Mouse (Mus musculus): ENCODE results near the gene Plac1. TPM values are rescaled to one million over a fixed set of nuclear protein-coding genes. Genes with fewer than 3 reads are reported as not detected.

The Plac1 gene
- total and polyA plus RNA-seq, 3 experiments, result not detected

- dilution Hi-C loops (cut with MboI; ENCODE audit: extremely low pct_ligation_motif_present, extremely low pct_unique_long_range_greater_than_20kb, low sequenced_read_pairs), result no loop called here
- no peaks in the 10 kb centered on the region for H3K79me2 ChIP-seq (replicated peaks; ENCODE audit: control insufficient read depth, extremely low read depth, insufficient read depth, poor library complexity, severe bottlenecking)
- no peak overlapping the region for H3K4me2 ChIP-seq (ENCODE audit: insufficient read depth, low read depth, poor library complexity, severe bottlenecking)
- no peaks in the 10 kb centered on the region for H3K27me3 ChIP-seq (replicated peaks)
- in situ Hi-C loops (cut with MboI; ENCODE audit: low pct_ligation_motif_present, low pct_unique_long_range_greater_than_20kb, low sequenced_read_pairs), result no loop called here
- DNase-seq (ENCODE audit: extremely low read depth), result no peak
- no peaks in the 10 kb centered on the region for H3K9me3 ChIP-seq (replicated peaks; ENCODE audit: low read length)
- H3K36me3 ChIP-seq (replicated peaks in 1 of 2; ENCODE audit: control insufficient read depth in 1 of 2, insufficient read depth in 1 of 2, low read length in 1 of 2), result no peaks in the 10 kb centered on the region
- no peaks in the 10 kb centered on the region for H3K4me1 ChIP-seq (ENCODE audit: control insufficient read depth in 1 of 2, insufficient read depth in 2 of 2)
- no peak overlapping the region for H3K27ac ChIP-seq (ENCODE audit: insufficient read depth, low read depth)
- H3K9ac ChIP-seq (ENCODE audit: insufficient read depth, low read depth), result no peak overlapping the region
- H3K4me3 ChIP-seq (replicated peaks in 1 of 3; ENCODE audit: low read depth in 2 of 3, low read length in 2 of 3, poor library complexity in 1 of 3), result no peak overlapping the region
- TF ChIP-seq NRF1 (IDR thresholded peaks at IDR 0.05; ENCODE audit: low read depth, low read length) (no peak), GABPA (IDR thresholded peaks at IDR 0.05; ENCODE audit: insufficient replicate concordance, low read depth, low read length) (no peak), POLR2AphosphoS2 (IDR thresholded peaks at IDR 0.05; ENCODE audit: low read depth, low read length) (no peak), MEF2A (IDR thresholded peaks at IDR 0.05; ENCODE audit: borderline replicate concordance, low read depth, low read length) (no peak), CHD2 (IDR thresholded peaks at IDR 0.05; ENCODE audit: low read length) (no peak), ZMIZ1 (IDR thresholded peaks at IDR 0.05; ENCODE audit: low read depth, low read length) (no peak), KAT2A (IDR thresholded peaks at IDR 0.05; ENCODE audit: insufficient replicate concordance, low read length) (no peak), ELF1 (IDR thresholded peaks at IDR 0.05; ENCODE audit: low read depth, low read length) (no peak), SMC3 (IDR thresholded peaks at IDR 0.05; ENCODE audit: low read depth, low read length) (no peak), USF1 (IDR thresholded peaks at IDR 0.05; ENCODE audit: low read depth, low read length) (no peak), EP300 (IDR thresholded peaks at IDR 0.05; ENCODE audit: low read length) (no peak), RAD21 (IDR thresholded peaks at IDR 0.05; ENCODE audit: low read depth, low read length) (no peak), PAX5 (IDR thresholded peaks at IDR 0.05; ENCODE audit: low read length) (no peak), USF2 (conservative IDR thresholded peaks at IDR 0.05; ENCODE audit: low read depth, low read length) (no peak), CTCF (conservative IDR thresholded peaks at IDR 0.05 in 1 of 2, IDR thresholded peaks at IDR 0.05 in 1 of 2; ENCODE audit: low read depth in 2 of 2, low read length in 2 of 2) (no peak), IRF4 (IDR thresholded peaks at IDR 0.05; ENCODE audit: low read depth, low read length) (no peak), TCF12 (IDR thresholded peaks at IDR 0.05; ENCODE audit: low read depth, low read length) (no peak)
Measured at GRCm38 (mm10) chrX:53093381-53093780, 146.5 kb downstream of the Plac1 start.

GRCm38 (mm10) chrX:53088663-53089292 lies 151.1 kb downstream of the Plac1 start:
- dilution Hi-C loops (cut with MboI; ENCODE audit: extremely low pct_ligation_motif_present, extremely low pct_unique_long_range_greater_than_20kb, low sequenced_read_pairs) (no loop called here), in situ Hi-C loops (cut with MboI; ENCODE audit: low pct_ligation_motif_present, low pct_unique_long_range_greater_than_20kb, low sequenced_read_pairs) (no loop called here)
- Histone ChIP-seq H3K27ac (ENCODE audit: insufficient read depth, low read depth) (no peak overlapping the region), H3K9me3 (replicated peaks; ENCODE audit: low read length) (no peaks in the 10 kb centered on the region), H3K27me3 (replicated peaks) (no peaks in the 10 kb centered on the region), H3K9ac (ENCODE audit: insufficient read depth, low read depth) (no peak overlapping the region), H3K36me3 (replicated peaks in 1 of 2; ENCODE audit: control insufficient read depth in 1 of 2, insufficient read depth in 1 of 2, low read length in 1 of 2) (no peaks in the 10 kb centered on the region), H3K4me1 (ENCODE audit: control insufficient read depth in 1 of 2, insufficient read depth in 2 of 2) (no peaks in the 10 kb centered on the region), H3K79me2 (replicated peaks; ENCODE audit: control insufficient read depth, extremely low read depth, insufficient read depth, poor library complexity, severe bottlenecking) (no peaks in the 10 kb centered on the region), H3K4me3 (replicated peaks in 1 of 3; ENCODE audit: low read depth in 2 of 3, low read length in 2 of 3, poor library complexity in 1 of 3) (no peak overlapping the region), H3K4me2 (ENCODE audit: insufficient read depth, low read depth, poor library complexity, severe bottlenecking) (no peak overlapping the region)
- TF ChIP-seq ZC3H11A (IDR thresholded peaks at IDR 0.05; ENCODE audit: low read depth, low read length) (no peak), CHD2 (IDR thresholded peaks at IDR 0.05; ENCODE audit: low read length) (no peak), MAFK (IDR thresholded peaks at IDR 0.05; ENCODE audit: insufficient replicate concordance, low read length) (no peak), CTCF (conservative IDR thresholded peaks at IDR 0.05 in 1 of 2, IDR thresholded peaks at IDR 0.05 in 1 of 2; ENCODE audit: low read depth in 2 of 2, low read length in 2 of 2) (no peak), ELF1 (IDR thresholded peaks at IDR 0.05; ENCODE audit: low read depth, low read length) (no peak), MYC (IDR thresholded peaks at IDR 0.05; ENCODE audit: low read depth, low read length) (no peak), UBTF (IDR thresholded peaks at IDR 0.05; ENCODE audit: low read depth, low read length) (no peak), TCF12 (IDR thresholded peaks at IDR 0.05; ENCODE audit: low read depth, low read length) (no peak), ETS1 (conservative IDR thresholded peaks at IDR 0.05; ENCODE audit: low read depth, low read length) (no peak), POLR2A (IDR thresholded peaks at IDR 0.05; ENCODE audit: low read depth, low read length) (no peak), MAX (IDR thresholded peaks at IDR 0.05; ENCODE audit: low read length) (no peak)
- no peak for DNase-seq (ENCODE audit: extremely low read depth)
